ENCODE assay signal across 8 mouse cellular contexts in genomic region chr13:69481026-69481425, GRCm38 (mm10). TPM values are rescaled to one million over a fixed set of nuclear protein-coding genes. Genes with fewer than 3 reads are reported as not detected.
DNase-seq lines count a peak whose midpoint lies in the region; ATAC-seq and TF ChIP-seq lines count a peak whose summit lies in the region.

No protein-coding gene starts in this region.

- no peaks in the 10 kb centered on the region for H3K79me2 ChIP-seq in myocyte (ENCODE audit: control insufficient read depth, insufficient read depth)

- H3K9me3 ChIP-seq in hindbrain, postnatal 0 days (ENCODE audit: low read length), result no peaks in the 10 kb centered on the region

- no peaks in the 10 kb centered on the region; the same call in 1 of the 2 replicates for H3K4me1 ChIP-seq in cerebellum, adult 2 months (ENCODE audit: control insufficient read depth, insufficient read depth, low read length)
- peaks cover 12% of the 10 kb centered on the region for H3K4me1 ChIP-seq in hindbrain, postnatal 0 days (ENCODE audit: insufficient read depth, low read length)

- no peak overlapping the region for H3K27ac ChIP-seq in cerebellum, adult 2 months (ENCODE audit: insufficient read depth, low read length)
- no peak overlapping the region for H3K27ac ChIP-seq in hindbrain, postnatal 0 days

- WGBS in cerebellum, adult 2 months, result 18% methylated on average over 8 of the region's 8 CpGs
- WGBS in hindbrain, postnatal 0 days, result 6% methylated on average over 8 of the region's 8 CpGs

- intact Hi-C loops in gastrocnemius, postnatal 14 days (cut with DNase I; ENCODE audit: low total_unique reads), result no loop called here

- no peak overlapping the region for H3K4me3 ChIP-seq in cerebellum, adult 2 months (replicated peaks; ENCODE audit: insufficient read depth, low read depth, low read length)
- H3K4me3 ChIP-seq in hindbrain, postnatal 0 days (ENCODE audit: low read length), result no peak overlapping the region
- H3K4me3 ChIP-seq in myocyte, result no peak overlapping the region

- TF ChIP-seq CTCF in cerebellum, adult 2 months (IDR thresholded peaks at IDR 0.05; ENCODE audit: borderline replicate concordance, insufficient read depth, low read depth, low read length), result no peak
- no peak for TF ChIP-seq CTCF in hindbrain, postnatal 0 days (IDR thresholded peaks at IDR 0.05; ENCODE audit: low read depth)

- no peaks in the 10 kb centered on the region for H3K27me3 ChIP-seq in cerebellum, adult 2 months (ENCODE audit: control insufficient read depth, insufficient read depth, low read length)
- no peaks in the 10 kb centered on the region for H3K27me3 ChIP-seq in hindbrain, postnatal 0 days (ENCODE audit: insufficient read depth, low read length)
- no peaks in the 10 kb centered on the region for H3K27me3 ChIP-seq in myocyte (ENCODE audit: control insufficient read depth, insufficient read depth, insufficient read length)

- peak; percentile 43 to 48 for DNase-seq in frontal cortex, adult 2 months (ENCODE audit: extremely low spot score in 1 of 2, low spot score in 1 of 2)
- no peak for DNase-seq in frontal cortex, postnatal 25 days (ENCODE audit: low spot score in 2 of 2)
- DNase-seq in cerebellum, adult 2 months, result peak; percentile 42 to 52
- peak; percentile 52 for DNase-seq in gastrocnemius, postnatal 14 days
- peak; percentile 61 for DNase-seq in hindbrain, postnatal 0 days (ENCODE audit: low spot score)
- no peak for DNase-seq in spleen, postnatal 36 days (ENCODE audit: low spot score in 2 of 2)

- peak; percentile 33; the same call in 1 of the 2 replicates for ATAC-seq in hindbrain, postnatal 0 days
- ATAC-seq in erythroid progenitor cell, adult 5-6 weeks (replicated peaks; ENCODE audit: low FRiP score, poor library complexity, severe bottlenecking), result no peak

- TF ChIP-seq POLR2A in cerebellum, adult 2 months (IDR thresholded peaks at IDR 0.05; ENCODE audit: borderline replicate concordance, insufficient read depth, low read length), result no peak
- TF ChIP-seq POLR2A in myocyte (IDR thresholded peaks at IDR 0.05; ENCODE audit: insufficient read length, low read depth), result no peak

- H3ac ChIP-seq in myocyte (ENCODE audit: control insufficient read depth, insufficient read length), result no peak overlapping the region

- H3K36me3 ChIP-seq in hindbrain, postnatal 0 days (ENCODE audit: insufficient read depth, low read length), result no peaks in the 10 kb centered on the region
- H3K36me3 ChIP-seq in myocyte (ENCODE audit: control insufficient read depth, insufficient read depth), result no peaks in the 10 kb centered on the region

- H3K9ac ChIP-seq in hindbrain, postnatal 0 days (replicated peaks; ENCODE audit: low read length), result no peak overlapping the region

- H3K4me2 ChIP-seq in hindbrain, postnatal 0 days (ENCODE audit: low read depth, low read length), result peak overlapping the region; percentile 63
- peak overlapping the region; percentile 64 for H3K4me2 ChIP-seq in myocyte (ENCODE audit: low read depth)

TF ChIP-seq in myocyte, 11 proteins besides CTCF, POLR2A, EP300 and RAD21:
- TF ChIP-seq MAX (IDR thresholded peaks at IDR 0.05; ENCODE audit: low read depth), result no peak
- no peak for TF ChIP-seq SRF (IDR thresholded peaks at IDR 0.05; ENCODE audit: control insufficient read depth, insufficient read length, low read depth)
- TF ChIP-seq MYOD1 (IDR thresholded peaks at IDR 0.05; ENCODE audit: control insufficient read depth in 1 of 3, insufficient read length in 2 of 3, low read depth in 2 of 3), result peak in 2 of 3 experiments; percentile 59 to 65
- peak; percentile 42 for TF ChIP-seq TCF12 (IDR thresholded peaks at IDR 0.05; ENCODE audit: insufficient read depth, poor library complexity, severe bottlenecking)
- no peak for TF ChIP-seq REST (IDR thresholded peaks at IDR 0.05; ENCODE audit: insufficient read depth, insufficient read length)
- TF ChIP-seq MYOG (IDR thresholded peaks at IDR 0.05; ENCODE audit: control insufficient read depth in 1 of 3, insufficient read depth in 1 of 3, insufficient read length in 2 of 3, low read depth in 2 of 3), result peak; percentile 23 to 86 (median 72)
- no peak for TF ChIP-seq USF1 (IDR thresholded peaks at IDR 0.05; ENCODE audit: low read depth)
- TF ChIP-seq POLR2AphosphoS2 (IDR thresholded peaks at IDR 0.05; ENCODE audit: insufficient read length, low read depth), result no peak
- no peak for TF ChIP-seq CEBPB (IDR thresholded peaks at IDR 0.05; ENCODE audit: insufficient read depth, poor library complexity, severe bottlenecking)
- peak; percentile 61 for TF ChIP-seq TCF3 (IDR thresholded peaks at IDR 0.05; ENCODE audit: insufficient read length, low read depth)
- no peak for TF ChIP-seq E2F4 (IDR thresholded peaks at IDR 0.05; ENCODE audit: insufficient read depth)

RNA-seq across cellular contexts. Expression of gene Nsun2, which starts 52.5 kb away (rescaled TPM):
- 54.1 and 64.6 TPM in 2 replicates for polyA plus RNA-seq in frontal cortex, adult 2 months (2012; rRNA removed)
- polyA plus RNA-seq in cerebellum, adult 2 months (2012; rRNA removed), result 67.1 and 68.8 TPM in 2 replicates
- total RNA-seq in gastrocnemius, postnatal 14 days (2021), result 10 to 100 TPM; 39.5 to 44.5 TPM
- total RNA-seq in hindbrain, postnatal 0 days (2014; rRNA removed), result 34.9 and 37.6 TPM in 2 replicates
- 61.5 and 62.1 TPM in 2 replicates for polyA plus RNA-seq in hindbrain, postnatal 0 days (2015; fragmentation: Nextera tagmentation; extraction: Ambion mirVana)
- polyA plus RNA-seq in myocyte (2012; fragmentation: generic; extraction: Trizol), result 60.4 TPM
- total RNA-seq in erythroid progenitor cell, adult 5-6 weeks (2015; ENCODE audit: low replicate concordance), result 21.8 and 22.3 TPM in 2 replicates
- total RNA-seq in erythroid progenitor cell, adult 5-6 weeks (2017; ENCODE audit: low replicate concordance), result 28.1 and 33.8 TPM in 2 replicates

RNA-seq across cellular contexts. Expression of gene Tent4a, which starts 53.4 kb away (rescaled TPM):
- 24.7 and 25.7 TPM in 2 replicates for polyA plus RNA-seq in frontal cortex, adult 2 months (2012; rRNA removed)
- polyA plus RNA-seq in cerebellum, adult 2 months (2012; rRNA removed), result 26.2 and 27.4 TPM in 2 replicates
- total RNA-seq in gastrocnemius, postnatal 14 days (2021), result 1 to 10 TPM; 6.8 to 9.4 TPM
- 22.3 and 22.6 TPM in 2 replicates for total RNA-seq in hindbrain, postnatal 0 days (2014; rRNA removed)
- polyA plus RNA-seq in hindbrain, postnatal 0 days (2015; fragmentation: Nextera tagmentation; extraction: Ambion mirVana), result 4.8 and 5.1 TPM in 2 replicates
- polyA plus RNA-seq in myocyte (2012; fragmentation: generic; extraction: Trizol), result 12.1 TPM
- 34.0 and 37.5 TPM in 2 replicates for total RNA-seq in erythroid progenitor cell, adult 5-6 weeks (2015; ENCODE audit: low replicate concordance)
- total RNA-seq in erythroid progenitor cell, adult 5-6 weeks (2017; ENCODE audit: low replicate concordance), result 33.8 and 48.0 TPM in 2 replicates

Comparison
In these comparisons a context has a peak if more than half of its experiments do, and no peak if none do; other contexts are left out.
1. DNase-seq: peak in frontal cortex, adult 2 months (2 of 2), cerebellum, adult 2 months (2 of 2), gastrocnemius, postnatal 14 days (single experiment) and hindbrain, postnatal 0 days (single experiment); none in frontal cortex, postnatal 25 days (0 of 2) and spleen, postnatal 36 days (0 of 2).